Mouse (Mus musculus): ENCODE measurements around the gene Napepld. TPM values are rescaled to one million over a fixed set of nuclear protein-coding genes. Genes with fewer than 3 reads are reported as not detected.

The Napepld gene
- polyA plus RNA-seq, 1 experiment from 2014 or later, result 6.1 TPM

Other genes starting within 250 kb of the Napepld start
- gene Lrrc17, start 157.8 kb downstream of the Napepld start, polyA plus RNA-seq (2016; fragmentation: Nextera tagmentation; extraction: Ambion mirVana), result 6.1 and 12.8 TPM in 2 replicates
- gene Fbxl13, start 55.8 kb downstream of the Napepld start, polyA plus RNA-seq (2016; fragmentation: Nextera tagmentation; extraction: Ambion mirVana), result 0.20 and 0.41 TPM in 2 replicates
- 62.9 and 66.8 TPM in 2 replicates for gene Armc10, start 55.6 kb downstream of the Napepld start, polyA plus RNA-seq (2016; fragmentation: Nextera tagmentation; extraction: Ambion mirVana)
- gene Pmpcb, start 35.7 kb upstream of the Napepld start, polyA plus RNA-seq (2016; fragmentation: Nextera tagmentation; extraction: Ambion mirVana), result 75.4 and 78.2 TPM in 2 replicates
- 67.1 and 94.3 TPM in 2 replicates for gene Dnajc2, start 83.9 kb upstream of the Napepld start, polyA plus RNA-seq (2016; fragmentation: Nextera tagmentation; extraction: Ambion mirVana)
- 231 and 236 TPM in 2 replicates for gene Psmc2, start 83.9 kb upstream of the Napepld start, polyA plus RNA-seq (2016; fragmentation: Nextera tagmentation; extraction: Ambion mirVana)
- 0.09 TPM in 1 of 2 replicates, not detected in the other for gene Slc26a5, start 164.2 kb upstream of the Napepld start, polyA plus RNA-seq (2016; fragmentation: Nextera tagmentation; extraction: Ambion mirVana)

Measured in hindbrain, embryonic 10.5 days (tissue).